Mouse (Mus musculus): ENCODE data around the gene Zfp955a.
"Not testable (repeated sequence)": the region's sequence is repeated elsewhere in the genome, so short reads cannot be mapped to it uniquely, and the experiment has no call there.

DNA sequence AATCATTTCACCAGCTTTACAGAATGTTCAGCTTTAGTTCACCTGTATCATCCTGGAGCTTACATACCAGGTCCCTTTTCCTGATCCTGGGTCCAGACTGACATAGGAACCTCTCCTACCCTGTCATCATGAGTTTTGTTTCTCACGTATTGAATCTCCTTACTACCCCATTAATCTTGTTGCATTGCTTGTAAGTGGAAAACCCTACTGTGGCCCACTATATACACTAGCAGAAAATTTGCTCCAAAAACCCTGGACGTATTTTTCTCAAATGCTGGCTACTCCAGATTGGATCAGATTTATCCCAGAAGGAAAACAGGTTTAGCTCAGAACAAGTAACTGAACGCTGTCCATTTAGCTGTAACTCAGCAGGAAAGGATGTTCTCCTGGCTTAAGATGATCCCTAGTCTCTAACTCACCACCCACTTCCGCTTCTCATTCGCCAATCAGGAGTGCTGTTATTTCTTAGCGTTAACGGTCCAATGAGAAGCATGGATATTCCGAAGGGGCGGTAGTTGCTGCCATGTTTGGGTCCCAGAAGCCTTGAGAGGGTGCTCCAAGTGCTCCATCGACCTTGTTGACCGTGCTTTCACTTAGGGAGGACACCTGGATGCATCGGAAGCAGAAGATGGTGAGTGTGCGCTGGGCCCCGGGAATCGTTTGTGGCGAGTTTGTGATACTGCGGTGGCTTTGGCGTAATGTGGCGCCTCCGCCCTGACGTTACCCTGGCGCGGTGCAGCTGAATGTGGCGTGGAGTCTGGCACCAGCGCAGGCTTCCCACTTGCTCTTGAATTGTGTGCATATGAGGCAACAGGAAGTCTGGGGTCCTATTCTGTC is 34.3 kb upstream of the Zfp955a start, which contains the start of gene Zfp955b:
- TF ChIP-seq CTCF, EP300 (IDR thresholded peaks at IDR 0.05): not testable (repeated sequence)
